Mouse (Mus musculus): ENCODE results near the gene Add1. TPM values are rescaled to one million over a fixed set of nuclear protein-coding genes. Genes with fewer than 3 reads are reported as not detected.

The Add1 gene
- polyA plus RNA-seq, 1 experiment from 2014 or later: 202 TPM

DNA sequence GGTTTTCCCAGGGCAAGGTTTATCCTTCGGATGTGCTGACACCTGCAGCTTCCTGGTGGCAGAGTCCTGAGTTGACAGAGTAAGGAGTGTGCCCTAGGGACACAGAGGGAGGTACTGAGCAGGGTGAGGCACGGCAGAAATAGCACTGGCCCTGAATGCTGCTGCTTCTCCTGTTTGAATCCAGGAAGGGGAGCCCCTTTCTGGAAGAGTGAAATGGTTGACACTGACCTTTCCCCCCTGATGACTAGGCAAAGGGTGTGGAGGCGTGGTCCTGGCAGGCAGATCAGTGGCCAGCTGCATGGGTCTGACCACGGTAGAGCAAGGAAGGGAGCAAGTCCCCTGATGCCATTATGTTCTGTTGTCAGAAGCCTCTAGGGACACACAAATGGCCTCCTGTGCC lies 42.8 kb upstream of the Add1 start:
- Histone ChIP-seq H3K36me3 (ENCODE audit: control insufficient read depth, insufficient read depth, low read length) (no peaks in the 10 kb centered on the region), H3K4me3 (ENCODE audit: low read depth, low read length) (no peak overlapping the region), H3K9ac (ENCODE audit: low read length) (no peak overlapping the region), H3K4me1 (replicated peaks; ENCODE audit: control insufficient read depth, insufficient read depth, low read length) (peaks cover 4% of the 10 kb centered on the region; the same call in 1 of the 2 replicates), H3K9me3 (ENCODE audit: control insufficient read depth, low read length) (no peaks in the 10 kb centered on the region), H3K27me3 (ENCODE audit: control insufficient read depth, insufficient read depth, low read length) (no peaks in the 10 kb centered on the region; the same call in 1 of the 2 replicates), H3K4me2 (ENCODE audit: low read depth, low read length, severe bottlenecking) (no peak overlapping the region), H3K27ac (ENCODE audit: low read depth, low read length) (no peak overlapping the region)
- no peak for ATAC-seq (replicated peaks; ENCODE audit: low FRiP score)
- 60% methylated on average over 4 of the region's 4 CpGs for WGBS
- no peak for DNase-seq (ENCODE audit: low spot score)

DNA sequence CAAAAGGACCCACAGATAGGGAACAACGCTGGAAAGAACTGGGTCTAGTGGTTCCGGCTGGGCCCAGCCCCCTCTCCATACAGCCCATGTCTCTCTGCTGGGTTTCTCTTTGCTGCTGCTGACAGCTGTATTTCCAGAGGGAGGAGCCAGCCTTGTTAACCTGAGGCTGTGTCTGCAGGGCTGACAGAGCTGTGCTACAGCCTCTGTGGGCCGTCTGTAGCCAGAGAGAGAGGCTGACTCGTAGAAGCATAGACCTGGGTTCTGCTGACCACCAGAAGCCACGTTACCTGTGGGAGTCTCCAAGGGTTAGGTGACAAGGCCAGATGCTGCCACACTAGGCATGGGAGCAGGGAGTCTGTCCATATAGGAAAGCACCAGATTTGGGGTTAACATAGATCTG lies 40.4 kb upstream of the Add1 start:
- H3K27ac ChIP-seq (ENCODE audit: low read depth, low read length): no peak overlapping the region
- H3K4me1 ChIP-seq (replicated peaks; ENCODE audit: control insufficient read depth, insufficient read depth, low read length): no peaks in the 10 kb centered on the region
- no peak for DNase-seq (ENCODE audit: low spot score)
- H3K9me3 ChIP-seq (ENCODE audit: control insufficient read depth, low read length): no peaks in the 10 kb centered on the region
- no peaks in the 10 kb centered on the region for H3K36me3 ChIP-seq (ENCODE audit: control insufficient read depth, insufficient read depth, low read length)
- no peak overlapping the region for H3K4me3 ChIP-seq (ENCODE audit: low read depth, low read length)
- no peak for ATAC-seq (replicated peaks; ENCODE audit: low FRiP score)
- WGBS: 87% methylated on average over 5 of the region's 5 CpGs
- H3K4me2 ChIP-seq (ENCODE audit: low read depth, low read length, severe bottlenecking): no peak overlapping the region
- H3K27me3 ChIP-seq (ENCODE audit: control insufficient read depth, insufficient read depth, low read length): no peaks in the 10 kb centered on the region
- no peak overlapping the region for H3K9ac ChIP-seq (ENCODE audit: low read length)

DNA sequence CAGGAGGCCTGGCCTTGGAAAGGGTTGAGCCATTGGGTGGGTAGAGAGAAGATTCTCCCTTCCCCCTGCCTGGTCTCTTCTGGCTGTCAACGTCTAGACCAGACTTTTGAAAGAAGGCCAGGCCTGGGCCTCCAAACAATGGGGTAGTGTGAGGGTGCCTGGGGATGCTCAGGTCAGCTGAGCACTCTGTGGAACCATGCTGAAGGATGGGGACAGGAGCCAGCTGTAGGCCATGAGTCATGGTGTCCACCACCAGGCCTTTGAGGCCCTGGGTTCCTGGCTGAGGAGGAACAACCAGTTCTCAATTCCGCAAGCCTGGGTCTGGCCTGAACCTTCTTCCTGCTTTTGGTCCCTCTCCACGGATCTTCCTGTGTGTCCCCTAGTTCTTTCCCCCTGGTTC lies 39.6 kb upstream of the Add1 start:
- H3K4me3 ChIP-seq (ENCODE audit: low read depth, low read length): no peak overlapping the region
- ATAC-seq (replicated peaks; ENCODE audit: low FRiP score): no peak
- DNase-seq (ENCODE audit: low spot score): no peak
- WGBS: 71% methylated on average over 3 of the region's 3 CpGs
- H3K4me1 ChIP-seq (replicated peaks; ENCODE audit: control insufficient read depth, insufficient read depth, low read length): no peaks in the 10 kb centered on the region
- H3K4me2 ChIP-seq (ENCODE audit: low read depth, low read length, severe bottlenecking): no peak overlapping the region
- H3K9me3 ChIP-seq (ENCODE audit: control insufficient read depth, low read length): no peaks in the 10 kb centered on the region
- H3K36me3 ChIP-seq (ENCODE audit: control insufficient read depth, insufficient read depth, low read length): no peaks in the 10 kb centered on the region
- no peaks in the 10 kb centered on the region for H3K27me3 ChIP-seq (ENCODE audit: control insufficient read depth, insufficient read depth, low read length)
- H3K27ac ChIP-seq (ENCODE audit: low read depth, low read length): no peak overlapping the region
- H3K9ac ChIP-seq (ENCODE audit: low read length): no peak overlapping the region

DNA sequence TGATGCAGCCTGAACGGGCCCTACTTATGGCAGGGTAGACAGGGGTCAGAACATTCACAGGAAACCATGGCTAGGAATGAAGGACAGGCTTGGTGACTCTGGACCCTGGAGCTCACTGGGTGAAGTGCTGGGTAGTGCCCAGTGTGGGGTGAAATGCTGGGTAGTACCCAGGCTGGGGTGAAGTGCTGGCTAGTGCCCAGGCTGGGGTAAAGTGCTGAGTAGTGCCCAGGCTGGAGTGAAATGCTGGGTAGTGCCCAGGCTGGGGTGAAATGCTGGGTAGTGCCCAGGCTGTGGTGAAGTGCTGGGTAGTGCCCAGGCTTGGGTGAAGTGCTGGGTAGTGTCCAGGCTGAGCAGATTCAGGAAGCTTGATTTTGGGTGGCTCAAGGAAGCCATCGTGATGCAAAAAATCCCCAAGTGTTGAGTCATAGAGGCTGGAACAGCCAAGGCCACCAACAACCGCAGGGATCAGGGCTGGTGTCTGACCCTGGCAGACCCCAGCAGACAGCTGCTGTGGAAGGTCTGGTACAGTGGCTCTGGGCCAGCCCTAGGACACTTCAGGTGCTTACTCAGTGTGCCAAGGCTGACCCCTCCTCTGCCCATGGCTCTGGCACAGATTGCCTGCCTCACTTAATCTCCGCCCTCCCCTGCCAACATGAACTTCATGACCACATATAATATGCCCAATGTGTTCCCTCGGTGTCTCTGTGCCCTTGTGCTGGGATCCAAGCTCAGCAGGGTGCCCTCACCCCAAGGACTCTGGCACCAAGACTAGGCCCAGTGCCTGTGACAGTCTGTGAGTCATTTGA lies 38.5 kb upstream of the Add1 start:
- no peaks in the 10 kb centered on the region for H3K4me1 ChIP-seq (replicated peaks; ENCODE audit: control insufficient read depth, insufficient read depth, low read length)
- DNase-seq (ENCODE audit: low spot score): no peak
- no peak overlapping the region for H3K4me2 ChIP-seq (ENCODE audit: low read depth, low read length, severe bottlenecking)
- no peaks in the 10 kb centered on the region for H3K36me3 ChIP-seq (ENCODE audit: control insufficient read depth, insufficient read depth, low read length)
- no peak overlapping the region for H3K27ac ChIP-seq (ENCODE audit: low read depth, low read length)
- H3K4me3 ChIP-seq (ENCODE audit: low read depth, low read length): no peak overlapping the region
- no peaks in the 10 kb centered on the region for H3K27me3 ChIP-seq (ENCODE audit: control insufficient read depth, insufficient read depth, low read length)
- ATAC-seq (replicated peaks; ENCODE audit: low FRiP score): no peak
- no peak overlapping the region for H3K9ac ChIP-seq (ENCODE audit: low read length)
- no peaks in the 10 kb centered on the region for H3K9me3 ChIP-seq (ENCODE audit: control insufficient read depth, low read length)
- WGBS: 75% methylated on average over 5 of the region's 5 CpGs

DNA sequence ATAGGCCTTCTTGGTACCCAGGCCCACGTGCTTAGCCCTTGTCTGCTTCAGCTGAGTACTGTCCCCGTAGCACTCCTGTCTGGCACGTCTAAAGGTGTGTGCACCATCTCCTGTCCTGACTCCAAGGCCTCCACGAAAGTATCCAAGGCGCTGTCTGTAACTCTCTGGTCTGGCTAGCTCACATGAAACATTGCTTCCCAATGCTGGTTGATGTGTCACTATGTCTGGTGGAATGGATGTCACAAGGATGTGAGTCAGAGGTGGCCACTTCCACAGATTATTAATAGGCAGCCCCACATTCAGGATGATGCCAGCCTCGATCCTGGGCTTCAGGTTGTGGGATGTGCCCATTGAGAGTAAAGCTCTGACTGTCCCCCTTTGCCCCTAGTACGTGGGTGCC lies 37.6 kb upstream of the Add1 start:
- ATAC-seq (replicated peaks; ENCODE audit: low FRiP score) (no peak), DNase-seq (ENCODE audit: low spot score) (no peak)
- no peaks in the 10 kb centered on the region for H3K9me3 ChIP-seq (ENCODE audit: control insufficient read depth, low read length)
- H3K36me3 ChIP-seq (ENCODE audit: control insufficient read depth, insufficient read depth, low read length): no peaks in the 10 kb centered on the region
- H3K4me2 ChIP-seq (ENCODE audit: low read depth, low read length, severe bottlenecking): no peak overlapping the region
- H3K4me3 ChIP-seq (ENCODE audit: low read depth, low read length): no peak overlapping the region
- no peaks in the 10 kb centered on the region for H3K27me3 ChIP-seq (ENCODE audit: control insufficient read depth, insufficient read depth, low read length)
- 86% methylated on average over 7 of the region's 7 CpGs for WGBS
- no peaks in the 10 kb centered on the region for H3K4me1 ChIP-seq (replicated peaks; ENCODE audit: control insufficient read depth, insufficient read depth, low read length)
- H3K9ac ChIP-seq (ENCODE audit: low read length): no peak overlapping the region
- no peak overlapping the region for H3K27ac ChIP-seq (ENCODE audit: low read depth, low read length)

DNA sequence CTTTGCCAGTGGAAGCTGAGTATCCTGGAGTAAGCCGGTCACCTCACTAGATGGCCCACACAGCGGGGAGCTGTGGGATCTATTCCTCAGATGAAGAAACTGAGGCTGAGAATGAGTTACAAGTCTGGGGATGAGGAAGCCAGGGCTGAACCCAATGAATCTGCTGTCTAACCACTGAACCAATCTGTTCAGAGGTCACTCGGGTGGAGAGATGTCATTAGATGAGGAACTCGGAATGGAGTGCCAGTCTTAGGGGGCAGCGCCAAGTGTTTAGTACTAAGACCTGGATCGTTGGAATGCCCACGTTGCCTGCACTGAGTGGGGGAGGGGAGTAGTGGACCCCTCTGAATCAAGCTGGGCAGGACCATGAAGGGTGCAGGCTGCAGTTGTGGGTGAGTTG lies 35.4 kb upstream of the Add1 start:
- no peak for ATAC-seq (replicated peaks; ENCODE audit: low FRiP score)
- Histone ChIP-seq H3K9me3 (ENCODE audit: control insufficient read depth, low read length) (no peaks in the 10 kb centered on the region), H3K27me3 (ENCODE audit: control insufficient read depth, insufficient read depth, low read length) (no peaks in the 10 kb centered on the region)

DNA sequence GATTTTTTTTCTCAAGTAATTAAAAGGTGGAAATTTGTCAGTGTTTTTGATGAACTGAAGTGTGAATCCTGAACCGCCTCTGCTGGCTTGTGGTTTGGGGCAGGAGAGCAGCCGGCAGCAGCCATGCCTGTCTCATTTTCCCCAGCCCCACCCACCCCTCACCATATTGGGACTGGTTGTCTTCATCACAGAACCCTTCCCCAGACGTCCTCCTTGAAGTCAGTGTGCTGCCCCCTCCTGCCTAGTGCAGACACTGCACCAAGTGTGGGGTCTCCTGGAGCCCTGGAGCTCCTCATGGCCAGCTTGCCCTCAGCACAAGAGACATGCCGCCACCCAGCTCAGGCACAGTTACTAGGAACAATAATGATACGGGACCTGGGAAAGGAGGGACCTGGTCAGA lies 34.9 kb upstream of the Add1 start:
- no peaks in the 10 kb centered on the region for H3K27me3 ChIP-seq (ENCODE audit: control insufficient read depth, insufficient read depth, low read length)
- no peak for ATAC-seq (replicated peaks; ENCODE audit: low FRiP score)
- 34% methylated on average over 5 of the region's 5 CpGs for WGBS
- H3K4me1 ChIP-seq (replicated peaks; ENCODE audit: control insufficient read depth, insufficient read depth, low read length): no peaks in the 10 kb centered on the region
- H3K4me3 ChIP-seq (ENCODE audit: low read depth, low read length): no peak overlapping the region
- H3K27ac ChIP-seq (ENCODE audit: low read depth, low read length): no peak overlapping the region
- H3K9me3 ChIP-seq (ENCODE audit: control insufficient read depth, low read length): no peaks in the 10 kb centered on the region
- no peak overlapping the region for H3K9ac ChIP-seq (ENCODE audit: low read length)
- no peak overlapping the region for H3K4me2 ChIP-seq (ENCODE audit: low read depth, low read length, severe bottlenecking)
- no peaks in the 10 kb centered on the region for H3K36me3 ChIP-seq (ENCODE audit: control insufficient read depth, insufficient read depth, low read length)
- DNase-seq (ENCODE audit: low spot score): no peak

More for the DNA sequence above, 35.4 kb upstream of the Add1 start:
- Histone ChIP-seq H3K27ac (ENCODE audit: low read depth, low read length) (no peak overlapping the region), H3K4me1 (replicated peaks; ENCODE audit: control insufficient read depth, insufficient read depth, low read length) (no peaks in the 10 kb centered on the region), H3K4me2 (ENCODE audit: low read depth, low read length, severe bottlenecking) (no peak overlapping the region), H3K36me3 (ENCODE audit: control insufficient read depth, insufficient read depth, low read length) (no peaks in the 10 kb centered on the region), H3K9ac (ENCODE audit: low read length) (no peak overlapping the region), H3K4me3 (ENCODE audit: low read depth, low read length) (no peak overlapping the region)
- WGBS: 79% methylated on average over 7 of the region's 7 CpGs
- DNase-seq (ENCODE audit: low spot score): no peak

DNA sequence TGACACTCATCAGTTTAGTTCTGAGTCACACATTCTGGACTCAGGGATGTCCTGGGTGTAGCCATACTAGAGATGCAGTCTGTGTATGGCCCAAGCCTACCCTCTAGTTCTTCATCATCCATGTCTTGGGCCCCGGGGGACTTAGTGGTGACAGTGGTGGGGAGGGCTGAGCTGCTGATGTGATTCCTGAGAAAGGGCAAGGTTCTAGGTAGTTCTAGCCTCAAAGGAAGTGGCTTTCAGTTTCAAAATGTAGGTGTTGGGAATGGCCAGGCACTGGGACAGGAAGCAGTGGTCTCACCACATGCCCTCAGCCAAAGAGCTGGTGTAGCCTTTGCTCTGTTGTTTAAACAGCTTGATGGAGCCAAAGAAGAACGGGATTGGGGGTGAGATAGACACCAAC lies 34.3 kb upstream of the Add1 start:
- no peaks in the 10 kb centered on the region for H3K9me3 ChIP-seq (ENCODE audit: control insufficient read depth, low read length)
- H3K36me3 ChIP-seq (ENCODE audit: control insufficient read depth, insufficient read depth, low read length): no peaks in the 10 kb centered on the region
- H3K27ac ChIP-seq (ENCODE audit: low read depth, low read length): no peak overlapping the region
- H3K4me2 ChIP-seq (ENCODE audit: low read depth, low read length, severe bottlenecking): no peak overlapping the region
- H3K9ac ChIP-seq (ENCODE audit: low read length): no peak overlapping the region
- ATAC-seq (replicated peaks; ENCODE audit: low FRiP score): no peak
- no peak overlapping the region for H3K4me3 ChIP-seq (ENCODE audit: low read depth, low read length)
- H3K4me1 ChIP-seq (replicated peaks; ENCODE audit: control insufficient read depth, insufficient read depth, low read length): no peaks in the 10 kb centered on the region
- H3K27me3 ChIP-seq (ENCODE audit: control insufficient read depth, insufficient read depth, low read length): no peaks in the 10 kb centered on the region
- WGBS: 87% methylated on average over 2 of the region's 2 CpGs
- DNase-seq (ENCODE audit: low spot score): no peak

DNA sequence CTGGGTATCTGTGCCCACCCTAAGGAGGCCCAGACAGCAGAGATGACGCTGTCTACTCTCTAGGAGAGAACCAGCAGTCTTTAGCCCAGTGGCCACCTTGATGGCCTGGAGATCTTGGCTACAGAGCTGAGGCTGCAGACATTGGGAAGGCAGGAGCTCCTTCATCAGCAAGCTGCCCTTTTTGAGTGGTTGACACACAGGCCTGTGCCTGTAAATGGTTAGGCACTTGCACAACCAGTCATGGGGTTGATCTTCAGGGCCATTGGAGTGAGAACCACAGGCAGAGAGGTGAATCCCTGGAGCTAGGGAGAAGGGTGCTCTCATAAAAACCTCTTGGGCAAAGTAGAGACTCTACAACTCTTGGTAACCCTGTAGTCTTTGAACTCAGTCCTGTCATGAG lies 31.3 kb upstream of the Add1 start:
- Histone ChIP-seq H3K27me3 (ENCODE audit: control insufficient read depth, insufficient read depth, low read length) (no peaks in the 10 kb centered on the region), H3K36me3 (ENCODE audit: control insufficient read depth, insufficient read depth, low read length) (no peaks in the 10 kb centered on the region), H3K4me2 (ENCODE audit: low read depth, low read length, severe bottlenecking) (no peak overlapping the region), H3K4me3 (ENCODE audit: low read depth, low read length) (no peak overlapping the region), H3K4me1 (replicated peaks; ENCODE audit: control insufficient read depth, insufficient read depth, low read length) (no peaks in the 10 kb centered on the region), H3K9ac (ENCODE audit: low read length) (no peak overlapping the region), H3K27ac (ENCODE audit: low read depth, low read length) (no peak overlapping the region), H3K9me3 (ENCODE audit: control insufficient read depth, low read length) (no peaks in the 10 kb centered on the region)
- DNase-seq (ENCODE audit: low spot score) (no peak), ATAC-seq (replicated peaks; ENCODE audit: low FRiP score) (no peak)
- 57% methylated on average over 1 of the region's 1 CpGs for WGBS

Measured in forebrain, embryonic 11.5 days (tissue).